Mouse (Mus musculus) CD8-positive naive resting alpha-beta T cell, adult 2 months (primary cell): Measurements from ENCODE around the gene Igsf9.

Experiments used
- DNase-seq, 2 experiments: peaks; one replicate each; pipeline ENCODE4 v3.0.0; 2022; ENCODE audit warnings: low read depth in 2 of 2, low spot score in 2 of 2

The Igsf9 gene

DNA sequence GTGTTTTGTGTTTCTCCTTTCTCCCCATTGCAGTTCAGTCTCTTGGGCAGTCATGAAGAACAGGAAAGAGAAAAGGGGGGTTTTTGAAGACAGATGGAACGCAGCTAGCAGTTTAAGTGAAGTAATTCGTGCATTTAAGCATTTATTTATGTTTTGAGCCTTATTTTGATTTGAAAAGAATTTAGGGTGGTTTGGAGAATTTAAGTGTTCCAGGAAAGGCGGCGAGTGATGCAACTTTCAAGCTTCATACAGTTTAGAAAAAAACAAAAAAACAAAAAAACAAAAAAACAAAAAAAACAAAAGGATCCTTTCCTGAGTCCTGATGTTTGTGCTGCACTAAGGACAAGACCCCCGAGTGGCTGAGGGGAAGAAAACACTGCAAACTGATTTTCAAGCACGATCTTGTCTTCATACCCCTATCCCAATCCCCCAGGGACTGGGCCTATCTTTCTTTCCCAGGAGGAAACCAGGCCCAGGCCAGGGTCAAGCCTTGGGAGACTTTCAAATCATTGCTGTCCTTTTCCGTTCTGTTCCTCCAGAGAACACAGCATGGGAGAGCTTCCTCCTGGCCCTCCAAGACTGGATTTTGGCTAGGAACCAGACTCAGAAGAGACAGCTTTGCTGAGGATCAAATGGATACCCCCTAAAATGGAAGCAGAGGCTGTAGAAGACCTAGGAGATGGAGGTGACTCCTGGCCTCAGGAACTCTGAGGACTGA lies 33.1 kb downstream of the Igsf9 start:
- no peak for DNase-seq

DNA sequence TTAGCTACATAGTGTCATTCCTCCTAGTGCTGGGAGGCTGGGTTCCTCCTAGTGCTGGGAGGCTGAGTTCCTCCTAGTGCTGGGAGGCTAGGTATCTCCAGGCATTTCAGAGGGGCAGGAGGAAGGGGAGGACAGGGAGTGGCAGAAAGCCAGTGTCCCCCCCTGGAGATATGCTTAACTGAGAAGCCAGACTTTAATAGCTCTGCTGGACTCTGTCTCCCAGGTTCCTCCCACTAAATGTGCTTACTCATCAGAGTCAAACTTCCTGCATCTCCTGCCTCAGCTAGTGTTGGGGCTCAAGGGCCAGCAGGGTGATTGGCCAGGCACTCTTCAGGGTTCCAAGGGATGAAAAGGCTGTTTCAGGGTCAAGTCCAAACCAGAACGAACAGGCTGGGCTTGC lies 33.8 kb downstream of the Igsf9 start:
- no peak for DNase-seq

DNA sequence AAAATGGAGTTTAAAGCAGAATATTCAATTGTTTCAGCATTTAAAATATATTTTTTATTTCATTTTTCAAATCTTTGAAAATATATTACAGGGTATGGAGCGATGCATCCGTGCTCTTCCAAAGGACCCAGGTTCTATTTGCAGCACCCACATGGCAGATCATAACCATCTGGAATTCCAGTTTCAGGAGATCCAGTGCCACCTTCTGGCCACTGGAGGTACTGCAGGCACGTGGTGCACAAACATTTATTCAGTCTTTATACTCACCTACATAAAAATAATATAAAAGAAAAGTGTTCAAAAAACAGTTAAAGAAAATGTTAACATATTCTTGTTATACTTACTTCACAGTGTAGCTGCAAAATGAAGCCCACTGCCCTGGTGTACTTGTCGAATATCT lies 36.4 kb downstream of the Igsf9 start:
- DNase-seq, result peak in 1 of 2 experiments; percentile 29

DNA sequence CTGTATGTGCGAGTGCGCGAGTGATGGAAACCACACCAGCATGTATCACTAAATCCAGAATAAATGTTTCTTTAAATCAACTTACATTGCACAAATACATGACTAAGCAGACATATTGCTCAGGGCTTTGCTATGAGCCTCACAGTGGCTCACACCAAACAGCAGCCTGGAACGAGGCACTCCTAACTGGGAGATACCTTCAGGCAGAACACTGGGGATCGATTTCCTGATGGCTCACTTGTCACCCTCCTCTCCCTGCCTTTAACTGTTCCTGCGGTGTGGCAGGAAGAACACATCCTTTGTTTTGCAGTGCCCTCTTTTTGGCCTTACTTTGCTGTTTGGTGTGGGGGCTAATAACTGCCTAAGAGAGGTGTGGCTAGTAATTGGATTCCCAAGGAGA lies 38.1 kb downstream of the Igsf9 start:
- DNase-seq, result no peak

DNA sequence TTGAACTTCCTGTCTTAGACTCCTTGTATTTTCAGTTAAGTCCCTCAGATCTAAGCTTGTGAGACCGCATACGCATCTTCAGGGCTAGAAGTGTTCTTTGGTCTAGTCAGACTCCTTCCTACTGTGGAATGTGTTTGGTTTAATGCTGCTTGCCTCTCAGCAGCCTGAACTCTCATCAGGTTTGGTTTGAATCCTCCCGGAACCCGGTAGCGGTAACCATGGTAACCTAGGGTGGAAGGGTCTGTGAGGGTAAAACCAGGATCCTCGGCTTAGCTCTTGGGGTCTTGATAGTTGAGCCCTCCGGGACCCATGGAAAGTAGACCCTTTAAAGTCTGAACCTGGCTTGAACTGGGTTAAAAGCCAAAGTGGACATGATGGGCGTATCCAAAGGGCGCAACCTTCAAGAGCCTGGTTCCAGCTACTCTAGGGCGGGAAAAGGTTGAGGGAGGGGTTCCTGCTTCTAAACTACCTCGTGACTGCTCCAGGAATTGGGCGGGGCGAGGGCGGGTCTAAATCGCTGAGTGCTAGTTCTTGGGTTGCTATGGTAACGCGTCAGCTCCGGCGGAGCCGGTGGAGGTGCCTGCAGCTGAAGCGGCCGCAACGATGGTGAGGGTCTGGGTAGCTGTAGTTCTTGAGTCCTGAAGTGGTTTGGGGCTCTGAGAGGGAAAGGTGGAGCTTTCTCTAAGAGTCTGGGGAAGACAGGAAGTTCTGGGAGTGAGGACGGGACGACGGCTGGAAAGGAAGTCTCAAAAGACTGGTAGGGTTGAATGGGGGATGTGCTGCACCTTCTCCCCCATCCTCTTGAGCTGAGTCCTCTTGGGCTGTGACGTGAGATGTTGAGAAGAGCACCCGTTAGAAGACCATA lies 39.2 kb downstream of the Igsf9 start, which contains the start of gene Cfap45:
Gene Cfap45 (plus strand): TSS at position 226 of the 865 bp plus-strand sequence.
- peak; percentile 54 to 64 for DNase-seq

DNA sequence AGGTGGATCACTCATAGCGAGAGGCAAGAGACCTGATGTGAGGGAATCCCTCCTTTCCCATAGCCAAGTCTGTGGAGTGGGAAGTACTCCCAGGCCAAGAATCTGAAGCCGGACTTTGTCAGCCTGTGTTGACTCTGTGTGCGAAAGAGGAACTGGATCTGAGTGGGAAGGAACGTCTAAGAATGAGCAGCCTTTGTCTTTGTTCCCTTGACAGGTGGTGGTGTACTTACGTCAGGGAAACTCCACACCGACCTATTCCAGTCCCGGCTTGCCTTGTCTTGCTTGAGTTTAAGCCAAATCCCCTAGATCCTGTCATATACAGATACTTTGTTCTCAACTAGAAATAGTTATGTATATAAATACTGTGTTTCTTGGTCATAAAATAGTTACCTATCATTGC lies 40.9 kb downstream of the Igsf9 start:
- DNase-seq, result no peak

DNA sequence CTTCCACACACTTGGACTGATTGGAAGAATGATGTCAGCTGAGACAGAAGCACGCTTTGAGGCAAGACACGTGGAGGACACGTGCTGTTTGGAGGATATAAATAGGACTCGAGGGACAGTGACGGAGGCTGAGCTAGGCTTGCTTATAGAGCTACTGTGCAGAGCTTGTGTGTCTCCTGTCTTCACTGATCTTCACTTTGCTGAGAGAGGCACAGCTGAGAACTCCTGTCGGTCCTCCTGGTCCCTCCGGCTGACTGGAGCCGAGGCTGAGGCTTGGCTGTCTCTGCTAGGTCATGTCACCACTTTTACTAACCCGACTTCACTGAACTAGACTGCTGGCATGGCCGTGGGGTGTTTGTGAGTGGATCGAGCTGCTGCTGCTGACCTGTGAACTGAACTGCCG lies 42.1 kb downstream of the Igsf9 start:
- no peak for DNase-seq

DNA sequence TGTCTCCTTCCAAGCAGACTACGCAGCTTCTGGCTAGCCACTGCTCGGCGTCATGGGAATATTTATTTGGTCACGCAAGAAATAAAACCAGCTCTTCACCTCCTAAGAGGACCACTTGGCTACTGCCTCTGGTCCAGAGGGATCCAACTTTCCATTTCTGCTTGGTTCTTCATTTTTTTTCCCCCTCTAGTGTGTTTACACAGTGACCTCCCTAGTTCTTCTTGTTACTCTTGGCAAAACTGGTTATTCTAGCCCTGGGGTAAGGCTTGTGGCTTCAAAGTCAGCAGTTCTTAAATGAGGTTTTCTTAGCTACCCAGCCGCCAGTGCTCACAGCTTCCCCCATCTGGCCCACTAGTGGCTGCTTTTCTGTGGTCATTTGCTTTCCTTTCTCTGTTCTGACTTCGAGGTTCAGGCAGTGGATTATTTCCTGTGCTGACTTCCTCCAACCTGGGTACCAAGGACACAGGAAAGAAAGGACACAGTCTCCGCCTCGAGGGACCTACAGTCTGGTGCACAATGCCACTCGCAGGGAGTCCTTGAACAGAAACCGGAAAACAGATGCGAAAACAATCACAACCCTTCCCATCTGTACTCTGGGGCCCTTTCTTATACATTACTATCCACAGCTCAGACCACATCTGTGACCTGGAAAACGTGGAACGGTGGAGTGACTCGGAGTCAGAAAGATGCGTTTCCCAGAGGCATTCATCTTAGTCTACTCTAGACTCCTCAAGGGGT lies 43.6 kb downstream of the Igsf9 start:
- DNase-seq, result peak in 1 of 2 experiments; percentile 34

DNA sequence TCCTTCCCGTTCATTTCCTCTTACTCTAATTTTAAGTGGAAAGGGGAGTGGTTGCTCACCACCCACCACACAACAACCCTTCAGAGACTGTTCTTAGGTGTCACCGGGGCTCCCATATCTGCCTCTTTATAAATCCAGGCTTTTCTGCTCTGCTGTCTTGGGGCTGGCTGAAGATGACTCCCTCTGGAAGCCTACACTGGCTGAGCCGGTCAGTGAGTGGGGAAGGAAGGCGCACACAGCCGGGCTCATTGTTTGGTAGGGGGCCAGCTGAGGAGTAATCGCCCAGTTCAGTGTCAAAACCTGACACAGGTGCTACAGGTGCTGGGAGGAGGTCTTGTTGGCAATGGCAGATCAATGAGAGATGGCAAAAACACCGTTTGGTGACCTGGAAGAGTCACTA lies 44.4 kb downstream of the Igsf9 start:
- DNase-seq, result no peak

DNA sequence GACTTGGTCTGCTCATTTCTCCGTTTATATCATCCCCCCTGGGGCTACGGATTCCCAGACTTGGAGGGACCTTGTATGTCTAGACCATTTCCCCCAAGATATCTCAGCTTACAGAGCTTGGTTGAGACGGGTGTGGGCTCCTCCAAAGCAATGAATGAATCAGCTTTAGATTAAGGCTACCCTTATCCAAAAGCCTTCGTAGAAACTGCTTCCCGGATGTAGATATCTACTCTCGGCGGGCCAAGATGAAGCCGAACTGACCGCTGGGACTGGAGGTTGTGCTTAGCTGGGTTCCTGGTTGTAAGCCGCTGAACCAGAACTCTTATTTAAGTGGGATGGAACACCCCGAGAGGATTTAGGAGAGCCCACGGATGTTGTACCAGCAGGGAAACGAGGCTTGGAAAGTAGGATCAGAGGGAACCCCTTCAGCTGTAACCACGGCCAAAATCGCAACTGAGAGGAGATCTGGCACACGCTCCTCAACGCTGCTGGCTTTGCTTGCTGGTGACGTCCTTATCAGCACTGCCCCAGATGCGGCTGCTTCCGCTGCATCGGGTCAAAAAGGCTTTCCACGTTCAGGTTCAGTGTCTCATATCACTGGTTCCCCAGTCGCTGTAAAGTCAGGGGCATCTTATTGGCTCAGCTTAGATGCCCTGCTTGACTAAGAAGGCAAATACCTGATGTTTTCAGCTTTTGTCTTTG lies 44.9 kb downstream of the Igsf9 start:
- no peak for DNase-seq

DNA sequence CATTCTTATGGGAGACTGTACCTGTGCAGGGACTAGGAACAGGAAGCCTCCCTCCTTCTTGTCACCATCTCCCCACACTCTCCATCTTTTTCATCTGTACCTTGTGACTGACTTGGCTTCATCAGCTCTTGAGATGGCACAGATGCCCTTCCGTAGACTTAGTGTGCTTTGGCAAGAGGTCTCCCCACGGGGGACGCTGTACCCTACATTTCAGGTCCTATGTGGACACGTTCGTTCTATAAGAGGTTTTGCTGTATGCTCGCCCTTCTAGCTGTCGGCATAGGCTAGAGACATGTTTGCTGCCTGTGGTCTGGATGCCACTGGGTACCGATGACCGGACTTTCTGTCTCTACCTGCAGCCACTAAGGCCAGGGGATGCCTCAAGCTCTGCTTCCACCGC lies 45.8 kb downstream of the Igsf9 start:
- DNase-seq, result no peak

DNA sequence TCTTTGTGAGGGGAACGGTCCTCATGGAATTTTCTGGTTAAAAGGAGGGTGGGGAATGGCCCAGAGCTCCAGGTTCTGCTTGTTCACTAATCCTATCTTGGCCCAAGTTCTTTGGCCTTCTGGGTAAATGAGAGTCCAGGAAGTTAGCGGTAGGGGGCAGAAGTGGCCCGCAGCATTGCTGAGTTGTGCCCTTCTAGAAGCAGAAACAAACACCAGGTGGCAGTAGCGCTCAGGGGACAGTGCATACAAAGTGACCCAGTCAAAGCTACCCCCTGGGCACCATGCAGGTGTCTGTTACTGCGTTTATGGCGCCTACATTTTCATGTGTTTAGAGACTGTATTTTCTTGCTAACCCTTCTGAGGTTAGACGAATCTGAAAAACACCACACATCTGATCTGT lies 47.1 kb downstream of the Igsf9 start:
- peak; percentile 84 to 89 for DNase-seq

DNA sequence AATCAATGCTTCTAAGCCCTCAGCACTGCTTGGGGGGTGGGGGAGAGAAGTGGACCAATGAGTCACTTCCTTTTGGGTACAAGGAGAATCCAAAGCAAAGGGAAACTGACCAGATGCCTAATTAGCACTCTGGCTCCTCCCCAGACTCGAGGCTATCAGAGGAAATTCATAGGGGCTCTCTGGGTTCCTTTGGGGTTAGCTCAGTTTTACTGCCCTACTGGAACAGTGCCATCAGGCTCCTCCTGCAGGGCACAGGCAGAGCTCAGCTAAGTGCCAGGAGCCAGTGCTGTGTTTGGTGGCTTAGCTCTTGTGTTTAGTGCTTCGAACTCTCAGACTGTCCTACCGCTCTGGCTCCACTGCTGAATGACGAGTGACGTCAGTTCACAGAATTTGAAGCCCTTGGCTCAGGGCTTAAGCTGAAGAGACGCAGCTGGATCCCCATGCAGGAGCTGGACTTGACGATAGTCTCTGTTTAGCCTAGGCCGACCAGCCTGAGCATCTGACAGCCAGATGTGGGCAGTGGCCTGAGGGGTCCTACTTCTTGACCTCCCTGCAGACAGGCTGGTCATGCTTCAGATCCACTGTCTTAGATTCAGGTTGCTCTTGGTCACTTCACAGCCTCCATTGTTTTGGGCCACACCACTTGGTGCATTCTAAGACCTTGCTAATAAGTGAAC lies 49.1 kb downstream of the Igsf9 start:
- DNase-seq, result no peak

DNA sequence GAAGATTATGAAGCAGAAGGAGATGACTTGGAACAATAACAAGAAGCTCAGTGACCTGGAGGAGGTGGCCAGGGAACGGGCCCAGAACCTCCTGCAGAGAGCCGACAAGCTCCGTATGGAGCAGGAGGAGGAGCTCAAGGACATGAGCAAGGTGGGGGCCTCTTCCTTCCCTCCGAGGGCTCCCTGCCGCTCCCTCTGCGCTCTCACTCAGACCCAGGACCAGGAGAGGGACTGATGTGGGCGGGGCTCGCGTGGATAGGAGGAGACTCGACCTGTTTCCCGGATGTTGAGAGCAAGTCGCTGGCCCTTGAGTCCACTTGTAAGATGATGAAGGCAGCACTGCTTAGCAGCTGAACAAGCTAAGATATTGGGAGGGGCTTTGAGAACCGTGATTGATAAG lies 51.0 kb downstream of the Igsf9 start:
- DNase-seq, result no peak

DNA sequence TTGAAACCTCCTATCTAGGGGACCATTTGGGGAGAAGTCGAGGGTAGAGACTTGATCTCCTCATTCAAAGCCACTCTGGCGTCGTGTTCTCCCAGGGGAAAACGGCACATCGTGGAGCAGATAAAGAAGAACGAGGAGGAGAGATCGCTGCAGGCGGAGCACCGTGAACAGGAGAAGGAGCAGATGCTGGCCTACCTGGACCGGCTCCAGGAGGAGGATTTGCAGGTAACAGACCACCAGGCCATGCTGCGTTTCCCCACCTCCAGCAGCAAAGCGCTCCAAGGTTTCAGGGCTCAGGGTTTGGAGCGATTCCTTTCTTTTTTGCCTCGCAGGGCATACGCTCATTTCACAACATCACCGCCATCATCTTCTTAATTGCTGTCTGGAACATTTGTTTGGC lies 53.5 kb downstream of the Igsf9 start:
- DNase-seq, result no peak

DNA sequence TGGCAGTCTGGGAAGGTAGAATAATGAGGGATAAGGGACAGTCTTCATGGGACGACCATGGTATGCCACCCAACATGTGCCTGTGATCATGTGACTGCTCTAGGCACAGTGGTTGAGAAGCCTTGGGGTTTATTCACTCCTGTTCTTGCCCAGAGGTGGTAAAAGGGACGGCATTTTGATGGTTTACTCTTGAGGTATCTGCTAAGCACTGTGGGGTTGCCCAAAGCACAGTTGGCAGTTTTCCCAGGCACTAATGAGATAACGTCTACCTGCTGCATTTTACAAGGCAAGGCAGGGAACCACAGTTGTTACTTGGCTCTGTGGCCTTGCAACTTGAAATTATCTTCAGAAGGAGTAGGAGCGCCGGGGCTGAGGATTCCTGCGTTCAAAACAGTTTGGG lies 58.2 kb downstream of the Igsf9 start:
- no peak for DNase-seq

DNA sequence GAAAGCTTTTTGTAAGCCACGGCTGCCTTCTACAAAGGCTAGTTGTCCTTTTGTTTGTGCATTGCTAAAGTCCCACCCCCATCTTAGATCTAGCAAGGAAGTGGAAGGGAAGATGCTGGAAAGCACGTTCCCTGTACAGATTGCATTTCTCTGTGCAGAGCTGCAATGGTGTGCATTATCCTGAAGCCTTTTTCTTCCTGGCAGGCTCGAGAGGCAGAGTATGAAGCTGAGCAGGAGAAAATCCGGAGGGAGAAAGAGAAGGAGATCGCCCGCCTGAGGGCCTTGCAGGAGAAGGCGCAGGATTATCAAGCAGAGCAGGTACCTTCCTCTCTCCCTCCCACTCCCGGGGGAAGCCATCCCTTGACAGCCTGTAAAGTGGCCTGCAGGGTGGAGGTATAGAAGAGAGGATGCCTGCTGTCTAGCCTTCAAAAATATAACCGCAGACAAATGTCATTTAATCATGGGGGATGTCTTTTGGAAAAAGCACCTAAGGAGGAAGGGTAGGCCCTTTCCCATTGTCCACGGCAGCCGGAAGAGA lies 58.8 kb downstream of the Igsf9 start:
- DNase-seq, result no peak

DNA sequence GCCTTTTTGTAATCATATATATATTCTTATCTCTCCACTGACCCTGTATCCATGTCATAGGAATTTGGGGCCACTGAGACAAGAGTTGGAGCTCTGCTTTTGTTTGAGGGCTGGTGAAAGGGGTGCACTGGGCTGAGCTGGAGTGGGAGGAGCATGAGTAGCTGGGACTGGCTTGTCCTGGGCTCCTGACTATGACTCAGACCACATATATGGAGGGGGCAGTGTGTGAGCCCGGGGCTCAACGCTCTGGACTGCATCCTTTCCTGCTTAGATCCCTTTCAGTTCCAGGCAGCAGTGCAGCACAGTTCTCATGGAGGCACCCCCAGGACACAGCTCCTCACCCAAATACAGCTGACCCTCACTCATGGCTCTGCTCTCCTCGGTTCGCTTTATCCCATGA lies 64.5 kb downstream of the Igsf9 start:
- no peak for DNase-seq
